Mouse (Mus musculus) lung, postnatal 36 days (tissue): ENCODE measurements around the gene Map4k3.
A peak's percentile ranks its signal among the peaks of the same experiment; 100 is the strongest.

Experiments used
- DNase-seq: peaks from one replicate; pipeline ENCODE4 v3.0.0; 2022; ENCODE audit warnings: mixed read lengths

Map4k3 gene

DNA sequence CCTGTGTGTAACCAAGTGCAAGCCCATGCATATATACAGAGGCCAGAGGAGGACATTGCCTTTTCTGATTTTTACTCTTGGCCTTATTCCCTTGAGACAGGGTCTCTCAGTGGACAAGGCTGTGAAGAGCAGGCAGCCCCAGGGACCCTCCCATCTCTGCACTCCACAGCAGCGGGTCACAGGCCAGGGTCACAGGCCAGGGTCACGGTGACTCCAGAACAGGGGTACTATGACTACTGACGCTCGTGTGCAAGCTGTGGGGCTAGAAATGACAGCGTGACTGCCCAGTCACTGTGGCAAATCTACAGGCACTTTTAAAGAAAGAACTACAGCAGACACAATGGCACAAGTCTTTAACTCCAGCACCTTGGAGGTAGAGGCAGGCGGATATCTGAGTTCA lies 50.1 kb downstream of the Map4k3 start:
- no peak for DNase-seq

- no peak for DNase-seq
These were observed 51.3 kb downstream of the Map4k3 start for GRCm38 (mm10) chr17:80676859-80677535.

GRCm38 (mm10) chr17:80676211-80676610 lies 52.1 kb downstream of the Map4k3 start:
- DNase-seq = no peak

GRCm38 (mm10) chr17:80670395-80670794 lies 57.9 kb downstream of the Map4k3 start:
- DNase-seq = no peak

- DNase-seq = no peak
These were observed 64.7 kb downstream of the Map4k3 start for GRCm38 (mm10) chr17:80663623-80664022.

DNA sequence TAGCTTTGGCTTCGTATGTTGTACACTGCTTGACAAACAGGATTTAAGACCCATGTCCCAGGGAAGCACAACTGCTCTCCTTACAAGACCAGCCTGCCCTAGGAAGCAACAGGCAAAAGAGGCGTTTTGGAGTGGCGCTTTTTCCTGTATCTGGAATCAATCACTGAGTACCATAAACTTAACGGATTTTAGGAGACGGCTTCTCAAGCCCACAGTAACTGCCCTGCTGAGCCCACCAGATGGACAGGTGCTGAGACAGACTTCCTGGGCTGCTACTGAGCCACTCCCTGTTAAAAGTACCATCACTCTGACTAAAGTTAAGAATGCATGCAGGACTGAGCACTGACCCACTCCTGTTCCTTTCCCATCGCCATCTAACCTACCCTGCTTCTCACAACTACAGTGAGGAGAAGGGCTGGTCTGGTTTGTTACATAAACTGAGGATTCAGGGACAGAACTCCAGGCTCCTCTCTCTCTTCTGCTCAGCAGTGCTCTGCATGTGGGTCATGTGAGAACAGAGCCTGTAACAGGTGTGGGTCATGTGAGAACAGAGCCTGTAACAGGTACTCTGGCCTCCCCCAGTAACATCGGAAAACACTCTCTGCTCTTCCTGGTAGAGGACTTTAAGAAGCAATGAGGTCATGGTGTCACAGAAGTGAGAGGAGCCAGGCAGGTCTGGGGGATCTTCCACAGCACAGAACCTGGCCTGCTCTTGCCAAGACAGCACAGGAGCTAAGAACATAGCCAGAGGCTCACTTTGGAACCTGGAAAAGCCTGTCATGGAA lies 65.3 kb downstream of the Map4k3 start:
- DNase-seq = no peak

DNA sequence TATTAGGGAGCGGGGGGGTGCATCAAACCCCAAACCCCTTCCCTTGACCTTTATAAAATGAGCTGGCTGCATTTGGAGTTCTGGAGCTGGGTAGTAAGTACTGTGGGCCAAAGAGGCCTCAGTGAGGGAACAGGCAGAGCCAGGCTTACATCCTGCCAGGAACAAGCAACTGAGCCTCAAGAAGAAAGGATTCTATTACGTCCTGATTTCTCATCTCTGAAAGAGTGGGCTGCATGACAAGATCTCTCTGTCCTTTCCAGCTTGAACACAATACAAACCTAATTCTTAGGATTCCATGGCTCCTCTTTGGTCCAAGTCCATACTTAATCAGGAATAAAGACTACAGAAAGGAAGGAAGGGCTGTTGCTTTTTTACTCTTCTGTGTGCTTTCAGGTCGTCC lies 66.4 kb downstream of the Map4k3 start:
- DNase-seq = no peak

GRCm38 (mm10) chr17:80660707-80661380 lies 67.4 kb downstream of the Map4k3 start:
- no peak for DNase-seq

- no peak for DNase-seq
These were observed 68.1 kb downstream of the Map4k3 start for GRCm38 (mm10) chr17:80660234-80660633.

DNA sequence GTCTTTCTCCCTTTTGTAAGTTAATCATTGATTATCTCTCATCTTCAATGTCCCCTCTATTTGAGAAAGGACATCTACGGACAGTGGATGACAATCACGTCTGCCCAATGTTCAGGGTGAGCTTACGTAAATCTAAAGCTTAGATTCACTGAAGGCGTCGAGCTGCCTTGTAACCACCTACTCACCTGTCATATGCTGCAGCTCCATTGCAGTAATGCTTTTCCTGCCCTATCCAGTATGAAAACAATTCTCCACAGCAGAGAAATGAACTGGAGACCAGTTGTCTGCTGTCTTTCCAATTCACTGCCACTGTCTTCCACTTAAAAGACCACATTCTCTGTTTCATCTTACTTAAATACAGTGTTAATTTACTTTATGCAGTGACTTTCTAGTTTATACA lies 68.5 kb downstream of the Map4k3 start:
- no peak for DNase-seq

GRCm38 (mm10) chr17:80654323-80654722 lies 74.0 kb downstream of the Map4k3 start:
- no peak for DNase-seq

- no peak for DNase-seq
These were observed 75.5 kb downstream of the Map4k3 start for GRCm38 (mm10) chr17:80652740-80653139.

DNA sequence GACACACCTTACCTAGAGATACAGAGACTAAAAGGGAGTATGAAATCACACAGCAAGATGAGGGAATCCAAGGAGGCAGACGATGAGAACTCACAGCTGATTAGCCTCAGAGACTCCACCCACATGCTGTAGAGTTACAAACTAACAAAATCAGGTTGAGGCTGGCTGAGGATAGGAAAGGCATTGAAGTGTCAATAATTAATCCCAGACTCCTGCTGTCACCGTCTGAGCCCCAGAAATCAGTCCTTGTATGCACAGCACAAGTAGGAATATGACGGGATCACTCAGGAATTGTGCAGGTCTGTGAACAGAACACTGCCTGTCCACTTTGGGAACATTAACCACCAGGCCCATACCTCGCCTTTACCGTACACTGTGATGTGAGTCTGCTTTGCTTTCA lies 81.4 kb downstream of the Map4k3 start:
- no peak for DNase-seq

DNA sequence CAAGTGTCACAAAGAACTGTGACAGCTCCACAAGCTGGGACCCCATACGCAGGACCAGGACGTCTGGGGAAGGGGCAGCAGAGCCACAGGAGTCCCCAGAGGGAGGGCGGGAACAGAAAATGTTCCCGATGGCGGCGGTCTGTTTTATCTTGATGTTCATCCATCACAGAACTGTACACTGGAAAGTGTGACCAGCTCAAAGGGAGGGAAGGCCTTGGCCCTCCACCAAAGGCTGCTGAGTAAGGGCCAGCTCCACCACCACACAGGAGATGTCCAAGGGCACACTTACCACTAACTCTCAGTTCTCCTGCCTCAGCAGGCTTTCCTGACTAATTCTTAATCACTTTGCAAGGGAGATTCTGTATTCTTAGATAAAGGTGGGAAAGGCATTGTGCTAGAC lies 82.2 kb downstream of the Map4k3 start:
- DNase-seq = peak; percentile 66

DNA sequence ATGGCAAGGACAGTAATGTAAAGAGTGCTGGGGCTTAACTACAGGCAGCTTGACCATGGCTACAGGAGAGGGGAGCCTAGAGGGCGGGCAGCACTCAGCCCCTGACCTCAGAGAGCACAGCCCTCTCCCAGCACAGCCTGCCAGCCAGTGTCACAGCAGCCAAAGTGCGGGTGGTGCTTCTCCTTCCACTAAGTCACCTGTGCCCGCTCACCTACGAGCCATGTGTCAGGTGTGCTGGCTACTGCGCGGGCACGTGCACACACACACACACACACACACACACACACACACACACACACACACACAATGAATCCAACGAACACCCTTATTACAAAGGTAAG lies 82.6 kb downstream of the Map4k3 start:
- no peak for DNase-seq

GRCm38 (mm10) chr17:80644983-80645693 lies 83.1 kb downstream of the Map4k3 start:
- DNase-seq = no peak

GRCm38 (mm10) chr17:80644567-80644966 lies 83.7 kb downstream of the Map4k3 start:
- DNase-seq = no peak

- DNase-seq = no peak
These were observed 90.2 kb downstream of the Map4k3 start for GRCm38 (mm10) chr17:80638121-80638520.

DNA sequence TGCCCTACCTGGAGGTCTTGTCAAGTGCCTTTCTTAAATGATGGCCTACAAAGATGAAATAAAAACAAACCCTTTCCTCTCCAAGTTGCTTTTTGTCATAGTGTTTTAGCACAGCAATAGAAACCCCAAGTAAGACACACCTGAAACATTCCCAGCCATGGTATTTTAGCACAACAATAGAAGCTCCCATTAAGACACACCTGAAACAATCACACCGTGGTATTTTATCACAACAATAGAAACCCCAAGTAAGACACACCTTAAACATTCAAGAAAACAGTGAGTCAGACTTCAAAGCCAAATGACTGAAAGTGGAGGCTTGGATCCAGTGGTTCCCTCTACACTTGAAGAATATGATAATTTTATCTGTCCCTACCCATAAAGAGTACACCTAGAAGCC lies 92.5 kb downstream of the Map4k3 start:
- DNase-seq = no peak

GRCm38 (mm10) chr17:80632846-80633245 lies 95.4 kb downstream of the Map4k3 start:
- DNase-seq = no peak

DNA sequence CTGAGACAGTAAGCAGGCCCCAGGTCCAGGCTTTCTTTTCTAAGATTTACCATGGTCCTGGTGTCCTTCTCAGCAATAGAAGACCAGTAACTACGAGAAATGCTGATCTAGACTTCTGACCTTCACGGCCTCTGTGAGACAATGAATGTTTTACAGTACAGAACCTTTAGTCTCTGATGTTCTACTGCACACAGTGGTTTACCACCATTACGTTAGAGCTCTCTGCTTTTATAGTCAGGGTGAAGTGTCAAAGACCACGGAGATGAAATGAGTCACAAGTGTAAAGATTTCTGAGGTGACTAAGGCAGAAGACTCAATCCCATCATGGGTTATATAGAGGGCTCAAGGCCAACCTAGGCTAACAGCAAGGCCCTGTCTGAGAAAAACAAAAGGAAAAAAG lies 95.9 kb downstream of the Map4k3 start:
- no peak for DNase-seq

DNA sequence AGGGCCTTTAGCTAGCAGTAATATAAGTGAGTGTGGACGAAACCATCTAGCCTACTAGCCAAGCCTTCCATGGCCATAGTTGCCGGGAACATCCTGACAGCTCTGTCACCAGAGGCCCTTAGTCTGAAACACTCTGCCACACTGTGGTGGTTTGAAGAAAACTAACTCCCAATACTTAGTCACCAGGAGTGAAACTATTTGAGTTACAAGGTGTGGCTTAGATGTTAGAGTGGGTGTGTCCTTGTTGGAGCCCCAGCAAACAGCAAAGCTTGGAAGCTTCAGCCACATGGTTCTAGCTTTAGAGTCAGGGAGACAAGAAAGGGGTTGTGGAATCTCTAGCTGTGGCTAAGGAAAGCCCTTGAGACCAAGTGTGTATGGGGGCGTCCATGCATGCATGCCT lies 97.3 kb downstream of the Map4k3 start:
- no peak for DNase-seq

DNA sequence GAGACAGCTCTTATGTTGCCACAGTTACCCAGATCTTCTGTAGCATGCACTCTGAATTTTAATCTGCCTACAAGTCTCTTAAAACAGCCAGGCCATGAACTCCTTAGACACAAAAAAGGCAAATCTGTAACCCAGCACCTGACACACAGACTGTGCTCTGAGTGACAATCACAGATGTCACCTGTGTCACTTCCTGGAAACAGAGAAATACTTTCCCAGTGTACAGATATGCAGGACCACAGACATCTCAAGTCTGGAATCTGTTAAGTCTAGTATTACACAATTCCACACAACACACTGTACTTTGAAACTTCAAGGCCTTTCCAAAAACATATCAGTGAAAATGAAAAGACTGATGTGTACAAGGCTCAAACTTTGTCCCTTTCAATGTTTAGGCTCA lies 103.3 kb downstream of the Map4k3 start:
- no peak for DNase-seq
